Mouse (Mus musculus): ENCODE data around the gene Cited4.
A peak's percentile ranks its signal among the peaks of the same experiment; 100 is the strongest.

GRCm38 (mm10) chr4:120692717-120693116, 26.3 kb downstream of the Cited4 start:
- no peak for TF ChIP-seq POLR2A (IDR thresholded peaks at IDR 0.05; ENCODE audit: control insufficient read depth in 1 of 2, insufficient read depth in 1 of 2, low read depth in 1 of 2, low read length in 2 of 2, poor library complexity in 1 of 2)
- TF ChIP-seq MXI1 (IDR thresholded peaks at IDR 0.05; ENCODE audit: low read depth, low read length) = no peak
- TF ChIP-seq ZKSCAN1 (IDR thresholded peaks at IDR 0.05; ENCODE audit: low read depth, low read length) = no peak
- no peak for TF ChIP-seq EP300 (IDR thresholded peaks at IDR 0.05; ENCODE audit: low read depth in 1 of 2, low read length in 2 of 2)
- TF ChIP-seq HCFC1 (IDR thresholded peaks at IDR 0.05; ENCODE audit: low read depth, low read length) = no peak
- TF ChIP-seq CTCF (IDR thresholded peaks at IDR 0.05 in 2 of 3, conservative IDR thresholded peaks at IDR 0.05 in 1 of 3; ENCODE audit: control insufficient read depth in 1 of 3, insufficient read depth in 1 of 3, low read depth in 2 of 3, low read length in 3 of 3, poor library complexity in 1 of 3, severe bottlenecking in 1 of 3) = peak; percentile 83 to 85 (median 85)

Measured in MEL (cell line).